Mouse (Mus musculus) erythroblast, embryonic 14.5 days (primary cell): ENCODE results near the gene AL731706.2. TPM values are rescaled to one million over a fixed set of nuclear protein-coding genes. Genes with fewer than 3 reads are reported as not detected.

Experiments
- H3K27me3 ChIP-seq: 2 replicates; pipeline ENCODE4 v1.6.1; 2012; ENCODE audit warnings: inconsistent platforms; ENCODE audit not compliant: control insufficient read depth
- H3K36me3 ChIP-seq: 2 replicates; pipeline ENCODE4 v1.6.1; 2012; ENCODE audit warnings: mild to moderate bottlenecking, inconsistent platforms; ENCODE audit not compliant: control insufficient read depth
- H3K4me1 ChIP-seq: 2 replicates; pipeline ENCODE4 v1.6.1; 2012; ENCODE audit warnings: inconsistent platforms; ENCODE audit not compliant: control insufficient read depth
- H3K4me3 ChIP-seq: replicated peaks from 2 replicates; pipeline ENCODE3; 2012; ENCODE audit warnings: moderate library complexity, mild to moderate bottlenecking, inconsistent platforms
- H3K9me3 ChIP-seq: 2 replicates; pipeline ENCODE4 v1.6.1; 2012; ENCODE audit warnings: low read length, inconsistent platforms, mixed read lengths; ENCODE audit not compliant: control insufficient read depth
- GATA1 ChIP-seq: IDR thresholded peaks from 2 replicates; pipeline ENCODE4 v1.6.1; 2012; ENCODE audit warnings: low read length, inconsistent platforms, mixed read lengths
- TAL1 ChIP-seq: IDR thresholded peaks from 3 replicates; pipeline ENCODE4 v1.6.1; 2012; ENCODE audit warnings: low read length, inconsistent platforms, mixed read lengths
- polyA plus RNA-seq: library from polyadenylated mRNA; stranded (reverse); fragments of >175 nt; gene quantifications from 2 replicates; pipeline ENCODE4 v1.2.3, GENCODE M21; 2012

AL731706.2 gene
- polyA plus RNA-seq: not detected in 2 replicates

- H3K36me3 ChIP-seq: peaks cover 43% of the 10 kb centered on the region
- no peak for TF ChIP-seq TAL1
- no peak for TF ChIP-seq GATA1
Measured at GRCm38 (mm10) chr2:136885579-136885978, at the start of gene AL731706.2. Gene AL731706.2 (minus strand): TSS chr2:136885679.

GRCm38 (mm10) chr2:136921003-136921408 is 35.5 kb upstream of the AL731706.2 start:
- H3K4me1 ChIP-seq: peaks cover 32% of the 10 kb centered on the region
- no peaks in the 10 kb centered on the region for H3K9me3 ChIP-seq
- no peaks in the 10 kb centered on the region for H3K27me3 ChIP-seq
- peak overlapping the region; percentile 26 for H3K4me3 ChIP-seq
- TF ChIP-seq GATA1: no peak
- H3K36me3 ChIP-seq: peaks cover 5% of the 10 kb centered on the region; the same call in 1 of the 2 replicates

More at GRCm38 (mm10) chr2:136885579-136885978, at the start of gene AL731706.2:
- Histone ChIP-seq H3K9me3 (no peaks in the 10 kb centered on the region), H3K27me3 (no peaks in the 10 kb centered on the region), H3K4me1 (peaks cover 12% of the 10 kb centered on the region), H3K4me3 (no peak within 1 kb of the TSS)

- H3K36me3 ChIP-seq: peaks cover 5% of the 10 kb centered on the region; the same call in 1 of the 2 replicates
- peak overlapping the region; percentile 26 for H3K4me3 ChIP-seq
- peaks cover 32% of the 10 kb centered on the region for H3K4me1 ChIP-seq
- TF ChIP-seq GATA1 (no peak), TAL1 (no peak)
- H3K27me3 ChIP-seq: no peaks in the 10 kb centered on the region
- no peaks in the 10 kb centered on the region for H3K9me3 ChIP-seq
Measured at GRCm38 (mm10) chr2:136920257-136920993, 34.9 kb upstream of the AL731706.2 start.

GRCm38 (mm10) chr2:136919433-136919832 is 34.0 kb upstream of the AL731706.2 start:
- no peak for TF ChIP-seq GATA1
- TF ChIP-seq TAL1: no peak
- H3K4me3 ChIP-seq: no peak overlapping the region
- peaks cover 32% of the 10 kb centered on the region for H3K4me1 ChIP-seq
- H3K36me3 ChIP-seq: peaks cover 5% of the 10 kb centered on the region
- H3K27me3 ChIP-seq: no peaks in the 10 kb centered on the region
- H3K9me3 ChIP-seq: no peaks in the 10 kb centered on the region

- Histone ChIP-seq H3K4me1 (peaks cover 9% of the 10 kb centered on the region), H3K9me3 (no peaks in the 10 kb centered on the region), H3K36me3 (peaks cover 2% of the 10 kb centered on the region), H3K27me3 (no peaks in the 10 kb centered on the region), H3K4me3 (no peak overlapping the region)
- TF ChIP-seq TAL1: no peak
- no peak for TF ChIP-seq GATA1
Measured at GRCm38 (mm10) chr2:136914334-136914902, 28.9 kb upstream of the AL731706.2 start.

GRCm38 (mm10) chr2:136913021-136913420 is 27.5 kb upstream of the AL731706.2 start:
- Histone ChIP-seq H3K36me3 (no peaks in the 10 kb centered on the region; the same call in none of the 2 replicates), H3K27me3 (no peaks in the 10 kb centered on the region), H3K4me3 (no peak overlapping the region), H3K9me3 (no peaks in the 10 kb centered on the region), H3K4me1 (peaks cover 8% of the 10 kb centered on the region)
- TF ChIP-seq GATA1 (no peak), TAL1 (no peak)

GRCm38 (mm10) chr2:136911958-136912411 is 26.5 kb upstream of the AL731706.2 start:
- TF ChIP-seq TAL1: no peak
- no peak for TF ChIP-seq GATA1
- H3K4me3 ChIP-seq: no peak overlapping the region

GRCm38 (mm10) chr2:136909298-136909697 is 23.8 kb upstream of the AL731706.2 start:
- Histone ChIP-seq H3K4me1 (peaks cover 6% of the 10 kb centered on the region), H3K27me3 (no peaks in the 10 kb centered on the region), H3K9me3 (no peaks in the 10 kb centered on the region), H3K36me3 (peaks cover 11% of the 10 kb centered on the region), H3K4me3 (no peak overlapping the region)
- TF ChIP-seq GATA1 (no peak), TAL1 (no peak)

More at GRCm38 (mm10) chr2:136911958-136912411, 26.5 kb upstream of the AL731706.2 start:
- Histone ChIP-seq H3K9me3 (no peaks in the 10 kb centered on the region), H3K36me3 (no peaks in the 10 kb centered on the region; the same call in none of the 2 replicates), H3K27me3 (no peaks in the 10 kb centered on the region), H3K4me1 (peaks cover 8% of the 10 kb centered on the region)

GRCm38 (mm10) chr2:136908596-136908995 is 23.1 kb upstream of the AL731706.2 start:
- no peaks in the 10 kb centered on the region for H3K9me3 ChIP-seq
- no peak overlapping the region for H3K4me3 ChIP-seq
- no peaks in the 10 kb centered on the region for H3K27me3 ChIP-seq
- TF ChIP-seq GATA1: no peak
- TF ChIP-seq TAL1: no peak
- H3K36me3 ChIP-seq: peaks cover 11% of the 10 kb centered on the region
- peaks cover 6% of the 10 kb centered on the region for H3K4me1 ChIP-seq
